Mouse (Mus musculus) ES-E14 (cell line): ENCODE measurements around the gene Foxp4. TPM values are rescaled to one million over a fixed set of nuclear protein-coding genes. Genes with fewer than 3 reads are reported as not detected.

Experiments
- DNase-seq: peaks from one replicate; pipeline ENCODE4 v3.0.0-alpha.2; 2013; ENCODE audit warnings: low read depth, low spot score
- H3K27ac ChIP-seq: 2 replicates; pipeline ENCODE4 v1.5.1; 2012; ENCODE audit warnings: low read depth, mild to moderate bottlenecking, low read length, moderate library complexity, mixed read lengths; ENCODE audit not compliant: poor library complexity, insufficient read depth, severe bottlenecking
- H3K36me3 ChIP-seq: 2 replicates; pipeline ENCODE4 v1.6.1; 2012; ENCODE audit warnings: mild to moderate bottlenecking, low read length, moderate library complexity, mixed read lengths; ENCODE audit not compliant: control insufficient read depth, poor library complexity, insufficient read depth, severe bottlenecking
- H3K4me1 ChIP-seq, 2 experiments: fragments of 150-350 bp in 1 of 2; sonication (generic) in 1 of 2; 2 replicates each; pipeline ENCODE4 v1.6.1; 2012; ENCODE audit warnings: low read length in 2 of 2, mild to moderate bottlenecking in 1 of 2, mixed read lengths in 1 of 2; ENCODE audit not compliant: control insufficient read depth in 2 of 2, insufficient read depth in 2 of 2, poor library complexity in 1 of 2
- H3K4me3 ChIP-seq, 2 experiments: fragments of 150-350 bp in 1 of 2; sonication (generic) in 1 of 2; 2 replicates each; pipeline ENCODE4 v1.5.1; 2012; ENCODE audit warnings: low read length in 2 of 2, low read depth in 1 of 2, mild to moderate bottlenecking in 1 of 2, mixed read lengths in 1 of 2; ENCODE audit not compliant: insufficient read depth in 1 of 2, poor library complexity in 1 of 2, severe bottlenecking in 1 of 2
- H3K9ac ChIP-seq: 2 replicates; pipeline ENCODE4 v1.6.1; 2012; ENCODE audit warnings: low read depth, mild to moderate bottlenecking, low read length, mixed read lengths; ENCODE audit not compliant: poor library complexity, insufficient read depth, severe bottlenecking
- H3K9me3 ChIP-seq: fragments of 150-350 bp; sonication (generic); 2 replicates; pipeline ENCODE4 v1.6.1; 2012; ENCODE audit warnings: low read depth, mild to moderate bottlenecking, low read length; ENCODE audit not compliant: control insufficient read depth, insufficient read depth
- CHD2 ChIP-seq: IDR thresholded peaks from 2 replicates; pipeline ENCODE4 v1.6.1; 2014; ENCODE audit warnings: mild to moderate bottlenecking, low read depth, low read length, inconsistent platforms
- HCFC1 ChIP-seq: IDR thresholded peaks from 2 replicates; pipeline ENCODE4 v1.6.1; 2012; ENCODE audit warnings: low read length, inconsistent platforms, borderline replicate concordance; ENCODE audit not compliant: insufficient read depth
- MAFK ChIP-seq: IDR thresholded peaks from 2 replicates; pipeline ENCODE4 v1.6.1; 2014; ENCODE audit warnings: mild to moderate bottlenecking, low read depth, low read length, inconsistent platforms; ENCODE audit not compliant: insufficient read depth
- ZC3H11A ChIP-seq: IDR thresholded peaks from 2 replicates; pipeline ENCODE4 v1.6.1; 2012; ENCODE audit warnings: low read depth, mild to moderate bottlenecking, inconsistent platforms, low read length, borderline replicate concordance
- ZNF384 ChIP-seq: IDR thresholded peaks from 2 replicates; pipeline ENCODE4 v1.6.1; 2012; ENCODE audit warnings: low read depth, low read length, inconsistent platforms
- in situ Hi-C, 2 experiments: fragments of 600-800 bp; cut with MboI; formaldehyde crosslinking; loops; one replicate each; pipeline ENCODE4 v1.15.1; 2025; ENCODE audit warnings: low sequenced_read_pairs in 2 of 2, inconsistent platforms in 1 of 2; ENCODE audit not compliant: unreplicated experiment in 2 of 2
- total RNA-seq: library from RNA; depleted of rRNA; stranded (reverse); fragments of 300-350 nt; gene quantifications from 2 replicates; pipeline ENCODE4 v1.2.3, GENCODE M21; 2012

Foxp4 gene
- total RNA-seq, 1 experiment: 25.2 TPM

DNA sequence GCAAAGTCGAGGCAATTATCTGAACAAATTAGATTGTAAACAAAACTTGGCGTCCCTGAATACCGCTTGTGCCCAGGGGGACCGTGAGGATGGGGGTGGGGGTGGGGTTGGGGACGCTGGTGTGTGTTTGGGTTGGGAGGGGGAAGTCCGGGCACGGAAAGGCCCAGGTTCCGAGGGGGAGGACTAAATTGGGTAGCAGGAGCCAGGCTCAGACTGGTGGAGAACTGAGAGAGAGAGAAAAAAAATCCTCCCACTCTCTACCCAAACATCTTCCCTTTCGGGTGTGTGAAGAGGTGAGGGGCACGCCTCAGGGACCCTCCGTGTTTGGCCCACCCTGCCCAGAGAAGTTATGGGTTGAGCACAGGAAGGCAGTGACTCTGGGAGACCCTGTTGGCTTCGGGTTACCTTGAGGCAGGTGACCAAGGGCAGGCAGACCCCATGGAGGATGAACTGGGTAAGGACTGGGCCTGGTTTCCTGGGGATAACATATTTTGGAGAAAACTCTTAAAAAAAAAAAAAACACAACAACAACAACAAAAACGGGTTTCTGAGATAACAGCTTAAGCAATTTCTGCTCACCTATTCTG lies 988 bp upstream of the Foxp4 start:
- Histone ChIP-seq H3K4me1 (peaks cover 6 to 17% of the 10 kb centered on the region in 2 experiments; a peak in 3 of 4 replicates), H3K36me3 (no peaks in the 10 kb centered on the region; the same call in 1 of the 2 replicates), H3K4me3 (peak overlapping the region; percentile 65 to 98), H3K9ac (peak overlapping the region; percentile 93), H3K27ac (peak overlapping the region; percentile 61; the same call in 1 of the 2 replicates), H3K9me3 (no peaks in the 10 kb centered on the region)
- DNase-seq: no peak
- in situ Hi-C loops: no loop called here
- TF ChIP-seq ZNF384 (no peak), MAFK (no peak), CHD2 (no peak), HCFC1 (no peak), ZC3H11A (no peak)

GRCm38 (mm10) chr17:47923678-47924382 lies 615 bp downstream of the Foxp4 start:
- Histone ChIP-seq H3K4me1 (peaks cover 9 to 27% of the 10 kb centered on the region in 2 experiments; a peak in 3 of 4 replicates), H3K9me3 (no peaks in the 10 kb centered on the region), H3K4me3 (peak overlapping the region; percentile 65 to 98), H3K27ac (peak overlapping the region; percentile 90), H3K36me3 (peaks cover 3% of the 10 kb centered on the region; the same call in 1 of the 2 replicates), H3K9ac (peak overlapping the region; percentile 93)
- DNase-seq: no peak
- TF ChIP-seq MAFK: no peak
- no peak for TF ChIP-seq CHD2
- TF ChIP-seq ZC3H11A: no peak
- in situ Hi-C loops: no loop called here

GRCm38 (mm10) chr17:47923011-47923677 lies 1.3 kb downstream of the Foxp4 start:
- Histone ChIP-seq H3K9ac (peak overlapping the region; percentile 93), H3K4me3 (peak overlapping the region; percentile 65 to 98), H3K36me3 (peaks cover 4% of the 10 kb centered on the region), H3K9me3 (no peaks in the 10 kb centered on the region), H3K4me1 (peaks cover 9 to 31% of the 10 kb centered on the region in 2 experiments; a peak in 3 of 4 replicates), H3K27ac (no peak overlapping the region; the same call in 1 of the 2 replicates)
- in situ Hi-C loops: no loop called here
- no peak for DNase-seq
- TF ChIP-seq CHD2 (no peak), ZC3H11A (no peak), MAFK (no peak), HCFC1 (no peak), ZNF384 (no peak)

DNA sequence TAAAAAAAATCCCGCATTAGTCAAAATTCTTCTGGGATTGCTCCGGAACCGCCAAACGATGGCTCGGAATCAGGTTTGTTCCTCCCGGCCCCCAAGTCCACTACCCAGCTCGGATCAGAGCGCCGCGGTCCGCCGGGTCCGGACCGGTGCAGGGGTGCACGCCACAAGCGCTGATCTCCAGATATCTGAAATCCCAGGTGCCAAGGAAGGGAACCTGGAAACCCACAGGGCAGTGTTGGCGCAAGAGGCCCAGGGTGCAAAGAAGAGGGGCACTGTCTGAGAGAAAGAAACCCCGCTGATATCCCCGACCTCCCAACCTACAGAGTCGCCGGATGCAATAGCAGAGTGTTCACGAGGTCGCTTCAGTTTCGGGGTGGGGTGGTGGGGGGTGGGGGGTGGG lies 1.9 kb downstream of the Foxp4 start:
- Histone ChIP-seq H3K36me3 (peaks cover 6% of the 10 kb centered on the region), H3K4me1 (peaks cover 11 to 33% of the 10 kb centered on the region in 2 experiments; a peak in 3 of 4 replicates), H3K27ac (no peak overlapping the region), H3K4me3 (peak overlapping the region; percentile 77 to 98), H3K9ac (peak overlapping the region; percentile 67), H3K9me3 (no peaks in the 10 kb centered on the region)
- no peak for DNase-seq
- in situ Hi-C loops: no loop called here
- TF ChIP-seq MAFK: no peak
- no peak for TF ChIP-seq ZC3H11A
- TF ChIP-seq ZNF384: no peak
- TF ChIP-seq CHD2: no peak
- TF ChIP-seq HCFC1: no peak
